Mouse (Mus musculus) retina, postnatal 7 days (tissue): ENCODE results near the gene Gdpd1.

Experiments
- DNase-seq: peaks from one replicate; pipeline ENCODE4 v3.0.0-alpha.2; 2012; ENCODE audit warnings: low read depth, low spot score

Gene Gdpd1

DNA sequence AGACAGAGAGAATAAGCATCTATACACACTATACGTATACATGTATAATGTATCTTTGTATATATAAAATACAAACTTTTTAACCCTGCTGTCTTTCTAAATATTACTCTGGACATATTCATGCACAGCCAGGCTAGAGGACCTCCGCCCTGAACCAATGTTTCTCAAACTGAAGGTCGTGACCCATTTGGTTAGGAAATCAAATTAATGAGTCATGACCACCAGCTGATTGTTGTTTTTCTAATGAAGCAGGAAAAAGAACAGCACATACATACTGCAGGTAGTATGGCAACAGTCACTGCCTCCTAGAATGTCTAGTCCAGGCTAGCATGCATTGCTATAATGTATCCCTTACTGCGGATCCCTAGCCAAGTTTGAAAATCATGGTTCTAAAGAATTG is 82.6 kb downstream of the Gdpd1 start:
- no peak for DNase-seq

GRCm38 (mm10) chr11:86990309-86990708 is 83.6 kb downstream of the Gdpd1 start:
- no peak for DNase-seq

- no peak for DNase-seq
Measured at GRCm38 (mm10) chr11:86984990-86985389, 88.9 kb downstream of the Gdpd1 start.
